Mouse (Mus musculus): ENCODE data around the gene Rab43.

Gene Rab43

DNA sequence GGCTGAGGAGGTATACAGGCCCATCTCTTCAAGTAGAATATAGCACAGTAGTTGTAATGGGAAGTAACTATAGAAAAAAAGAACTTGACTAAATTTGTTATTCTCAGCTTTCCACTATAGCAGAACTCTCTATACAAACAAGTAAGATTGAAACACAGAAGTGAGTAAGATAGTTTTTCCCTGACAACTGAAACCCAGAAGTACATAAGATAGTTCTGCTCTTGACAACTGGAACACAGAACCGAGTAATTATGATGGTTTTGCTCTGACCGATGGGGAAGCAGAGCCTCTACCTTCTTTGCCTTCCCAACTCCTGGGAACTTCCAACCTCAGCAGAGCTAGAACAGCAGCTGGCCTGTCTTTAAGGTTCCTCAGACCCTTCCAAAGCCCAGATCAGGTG is 2.8 kb downstream of the Rab43 start:
- no peak for DNase-seq (ENCODE audit: low spot score)

DNA sequence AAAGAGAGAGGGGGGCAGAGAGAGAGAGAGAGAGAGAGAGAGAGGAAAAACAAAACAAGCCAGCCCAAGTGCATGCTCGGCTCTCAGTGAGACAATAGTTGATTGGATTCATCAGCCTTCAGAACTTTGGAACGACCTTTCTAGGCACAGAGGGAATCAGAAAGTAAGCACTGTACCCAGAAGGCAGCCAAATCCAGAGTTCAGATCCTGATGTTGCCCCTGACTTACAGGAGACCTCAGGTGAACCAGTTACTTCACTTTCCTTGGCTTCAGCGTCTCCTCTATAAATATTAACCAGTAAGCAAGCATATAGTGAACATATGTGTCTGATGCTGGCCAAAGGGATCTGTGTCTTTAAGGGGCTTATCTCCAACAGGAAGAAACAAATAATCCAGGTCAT is 3.4 kb downstream of the Rab43 start:
- no peak for DNase-seq (ENCODE audit: low spot score)

DNA sequence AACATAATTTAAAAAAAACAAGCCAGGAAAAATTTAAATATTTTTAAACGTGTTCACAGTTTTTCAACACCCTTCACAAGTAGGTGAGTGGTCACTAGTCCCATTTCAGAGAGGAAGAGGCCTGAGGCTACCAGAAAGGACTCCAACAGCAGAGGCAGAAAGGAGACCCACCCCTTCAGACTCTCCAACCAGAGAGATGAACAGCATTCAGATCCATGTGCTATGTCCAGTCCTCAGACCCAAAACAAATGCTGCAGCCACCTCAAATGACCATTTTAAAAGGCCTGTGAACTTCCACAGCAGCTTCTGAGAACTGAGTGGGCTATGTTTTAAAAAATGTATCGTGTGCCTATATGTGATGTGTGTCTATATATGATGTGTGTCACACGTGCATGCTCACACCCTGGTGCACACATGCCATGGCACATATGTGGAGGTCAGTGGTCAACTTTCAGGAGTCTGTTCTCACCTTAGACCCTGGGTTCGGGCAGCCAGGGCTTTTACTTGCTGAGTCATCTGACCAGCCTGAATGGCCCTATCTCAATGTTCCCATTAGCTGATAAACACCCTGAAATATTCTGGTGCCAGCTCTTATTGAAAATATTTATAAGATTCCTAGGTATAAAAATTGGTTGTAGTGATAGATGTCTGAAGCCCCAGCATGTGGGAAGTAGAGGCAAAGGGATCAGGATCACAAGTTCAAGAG is 4.1 kb downstream of the Rab43 start:
- DNase-seq (ENCODE audit: low spot score) = no peak

DNA sequence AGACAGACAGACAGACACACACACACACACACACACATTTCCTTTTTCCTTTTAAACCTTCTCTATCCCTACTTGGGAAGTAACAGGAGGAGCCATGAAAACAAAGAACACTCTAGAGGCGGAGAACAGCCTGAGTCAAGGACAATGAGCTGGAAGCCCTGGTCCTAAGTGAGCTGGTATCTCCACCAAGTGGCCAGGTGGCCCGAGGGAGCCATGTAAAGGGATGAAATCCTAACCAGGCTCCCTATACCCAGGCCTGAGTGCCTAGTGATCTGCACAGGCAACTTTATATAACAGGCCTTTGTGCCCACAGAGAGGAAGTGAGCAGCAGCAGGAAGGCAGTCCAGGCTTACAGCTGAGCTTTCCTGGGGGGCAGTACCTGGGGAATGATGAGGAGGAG is 5.1 kb downstream of the Rab43 start:
- no peak for DNase-seq (ENCODE audit: low spot score)

DNA sequence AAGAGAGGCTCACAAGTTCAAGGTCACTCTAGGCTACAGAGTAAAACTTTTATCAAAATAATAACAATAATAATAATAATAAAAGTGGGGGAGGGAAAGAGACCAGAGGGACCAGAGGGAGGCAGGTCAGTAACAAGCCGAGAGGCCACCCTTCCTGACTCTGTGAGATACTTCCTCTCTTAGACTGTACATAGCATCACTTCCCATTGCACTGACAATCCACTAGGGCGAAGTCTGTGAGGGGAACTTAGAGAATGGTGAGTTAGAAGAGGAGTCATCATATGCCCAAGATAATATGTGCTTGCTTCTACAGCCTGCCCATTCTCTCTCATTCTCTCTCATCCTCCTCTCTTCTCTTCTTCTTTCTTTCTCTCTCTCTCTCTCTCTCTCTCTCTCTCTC is 5.9 kb downstream of the Rab43 start:
- DNase-seq (ENCODE audit: low spot score) = no peak

DNA sequence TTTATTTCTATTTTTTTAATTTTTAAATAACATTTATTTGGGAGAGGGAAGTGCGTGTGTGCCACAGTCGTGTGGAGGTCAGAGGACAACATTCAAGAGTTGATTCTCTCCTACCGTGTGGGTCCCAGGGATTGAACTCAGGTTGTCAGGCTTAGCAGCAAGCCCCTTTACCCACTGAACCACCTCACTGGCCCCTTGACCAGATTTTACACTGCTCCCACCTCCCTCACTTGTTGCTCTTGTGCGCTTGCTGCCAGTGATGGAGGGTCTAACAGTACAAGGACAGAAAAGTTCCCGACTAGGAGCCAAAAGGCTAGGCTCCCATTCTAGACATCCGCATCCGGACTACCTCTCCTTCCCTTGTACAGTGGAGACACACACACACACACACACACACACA is 6.5 kb downstream of the Rab43 start:
- no peak for DNase-seq (ENCODE audit: low spot score)

DNA sequence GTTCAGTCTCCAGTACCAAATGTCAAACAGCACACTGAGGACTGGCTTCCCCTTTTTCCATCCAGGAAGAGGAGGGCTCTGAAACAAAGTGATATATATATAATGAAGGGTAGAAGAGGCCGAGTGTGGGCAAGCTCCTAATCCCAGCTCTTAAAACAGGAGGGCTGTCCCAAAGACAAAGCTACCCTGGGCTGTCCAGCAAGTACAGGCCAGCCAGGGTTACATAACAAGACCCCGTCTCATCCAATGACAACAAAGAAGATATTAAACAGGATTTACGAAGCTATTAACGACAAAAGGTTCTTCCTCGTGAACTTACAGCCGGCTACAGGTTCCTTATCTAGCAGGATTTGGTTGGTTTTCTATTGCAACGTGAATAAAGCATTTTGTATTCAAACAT is 7.1 kb downstream of the Rab43 start:
- DNase-seq (ENCODE audit: low spot score) = no peak

DNA sequence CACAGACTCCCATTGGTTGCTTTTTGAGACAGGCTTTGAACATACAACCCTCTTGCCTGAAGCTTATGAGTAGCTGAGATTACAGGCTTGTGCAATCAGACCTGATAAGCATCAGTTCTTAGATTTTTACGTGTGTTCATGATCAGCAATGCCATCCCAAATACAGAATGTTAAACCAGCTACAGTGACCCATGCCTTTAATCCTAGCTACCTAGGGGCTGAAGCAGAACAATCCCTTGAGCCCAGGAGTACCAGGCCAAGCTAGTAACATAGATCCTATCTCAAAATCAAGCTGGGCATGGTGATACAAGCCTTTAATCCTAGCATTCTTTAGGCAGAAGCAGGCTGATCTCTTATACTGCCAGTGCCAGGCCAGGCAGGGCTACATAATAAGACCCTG is 7.9 kb downstream of the Rab43 start:
- DNase-seq (ENCODE audit: low spot score) = no peak

DNA sequence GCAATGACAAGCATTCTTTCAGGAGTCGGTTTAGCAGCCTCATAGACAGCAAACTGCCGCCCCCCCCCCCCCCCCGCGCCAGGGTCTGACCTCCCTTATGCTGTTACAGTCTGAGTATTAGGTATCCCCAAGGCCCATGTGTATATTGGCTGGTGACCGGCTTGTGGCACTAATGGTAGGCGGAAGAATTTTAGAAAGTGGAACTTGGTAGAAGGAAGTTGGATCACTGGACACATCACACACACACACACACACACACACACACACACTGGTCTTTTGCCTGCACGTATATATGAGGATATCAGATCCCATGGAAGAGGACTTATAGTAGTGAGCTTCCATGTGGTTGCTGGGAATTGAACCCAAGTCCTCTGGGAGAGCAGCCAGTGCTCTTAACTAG is 9.5 kb downstream of the Rab43 start:
- no peak for DNase-seq (ENCODE audit: low spot score)

DNA sequence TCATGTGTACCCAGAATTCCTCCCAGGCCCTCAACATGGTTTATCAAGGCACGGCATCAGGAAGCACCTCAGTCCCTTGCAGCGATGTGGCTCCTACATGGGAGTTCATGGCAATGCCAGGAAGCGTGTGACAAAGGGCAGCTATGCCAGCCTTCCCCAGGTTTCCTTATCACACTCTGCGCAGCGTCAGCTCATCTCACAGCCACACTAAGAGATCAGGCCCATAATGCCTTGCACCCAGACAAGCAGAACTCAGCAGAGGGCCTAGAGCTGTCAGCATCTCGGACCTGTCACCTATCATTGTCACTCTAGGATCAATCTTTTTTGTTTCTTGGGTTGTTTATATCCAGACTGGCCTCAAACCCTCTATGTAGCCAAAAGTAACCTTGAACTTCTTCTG is 12.4 kb downstream of the Rab43 start:
- DNase-seq (ENCODE audit: low spot score) = no peak

DNA sequence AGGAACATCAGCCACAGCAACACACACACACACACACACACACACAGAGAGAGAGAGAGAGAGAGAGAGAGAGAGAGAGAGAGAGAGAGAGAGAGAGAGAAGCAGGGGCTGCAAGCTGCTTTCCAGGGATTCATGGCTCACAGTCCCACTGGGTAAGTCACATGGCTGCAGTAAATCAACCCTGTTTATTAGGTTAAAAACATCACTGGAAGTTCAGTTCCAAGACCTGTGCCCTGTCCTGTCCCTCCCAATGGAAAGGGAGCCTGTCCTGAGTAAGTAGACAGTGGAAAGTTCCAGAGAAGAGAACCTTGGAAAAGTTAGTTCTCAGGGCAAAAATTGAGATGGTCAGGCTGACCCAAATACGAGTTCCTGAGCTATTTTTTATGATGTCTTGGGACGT is 14.6 kb downstream of the Rab43 start:
- DNase-seq (ENCODE audit: low spot score) = no peak

DNA sequence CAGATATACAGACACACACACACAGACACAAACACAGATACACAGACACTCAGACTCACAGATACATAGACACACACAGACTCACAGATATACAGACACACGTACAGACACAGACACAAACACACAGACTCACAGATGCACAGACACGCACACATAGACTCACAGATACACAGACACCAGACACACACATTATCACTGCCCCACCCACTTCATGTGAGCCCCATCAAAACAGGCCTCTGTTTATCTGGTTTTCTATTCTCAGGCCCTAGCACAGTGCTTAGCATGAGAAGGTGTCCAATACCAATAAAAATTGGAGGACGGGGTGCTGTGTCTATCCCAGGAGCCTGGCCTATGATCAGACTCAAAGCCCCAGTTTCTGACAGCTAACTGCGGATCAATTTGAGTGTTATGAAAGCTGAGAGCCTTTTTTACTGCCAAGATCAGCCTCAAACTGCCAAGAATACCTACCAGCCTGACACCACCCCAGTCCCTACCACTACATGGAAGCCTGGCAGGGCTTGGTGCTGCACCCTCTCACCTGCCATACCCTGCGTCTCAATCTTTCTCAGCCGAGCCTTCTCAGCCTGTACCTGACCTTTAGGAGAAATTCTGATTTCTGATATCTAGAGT is 15.6 kb downstream of the Rab43 start:
- DNase-seq (ENCODE audit: low spot score) = no peak

DNA sequence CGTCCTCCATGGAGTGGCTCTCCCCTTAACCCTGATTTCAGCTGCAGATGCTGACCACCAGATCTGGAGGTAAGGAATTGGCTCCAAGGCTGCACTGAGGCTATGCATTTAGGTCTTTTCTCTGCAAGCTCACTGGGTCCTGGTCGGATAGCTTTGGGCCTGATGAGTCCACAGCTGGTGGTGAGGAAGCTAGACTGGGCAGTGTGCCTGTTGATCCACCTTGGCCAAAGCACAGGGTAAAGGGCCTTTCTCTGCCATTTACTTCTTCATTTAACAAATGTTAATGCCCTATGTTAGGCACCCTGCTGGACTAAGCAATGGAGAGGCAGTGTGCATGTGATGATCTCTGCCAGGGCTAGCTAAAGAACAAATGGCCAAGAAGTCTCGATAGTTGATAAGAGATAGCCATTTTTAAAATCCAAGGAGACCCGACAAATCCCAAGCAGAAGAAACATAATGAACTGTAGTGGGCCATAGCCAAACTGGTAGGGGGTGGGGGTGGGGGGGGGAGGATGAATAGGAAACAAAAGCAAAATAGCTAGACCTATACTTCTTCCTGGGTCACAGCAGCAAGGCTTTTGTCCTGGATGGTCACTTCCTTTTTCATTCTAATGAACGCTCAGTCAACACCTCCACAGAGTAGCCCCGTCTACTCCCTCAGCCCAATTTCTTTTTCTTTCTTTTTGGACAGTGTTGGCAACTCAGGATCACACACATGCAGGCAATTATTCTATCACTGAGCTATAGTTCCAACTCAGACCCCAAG is 16.4 kb downstream of the Rab43 start:
- DNase-seq (ENCODE audit: low spot score) = no peak

DNA sequence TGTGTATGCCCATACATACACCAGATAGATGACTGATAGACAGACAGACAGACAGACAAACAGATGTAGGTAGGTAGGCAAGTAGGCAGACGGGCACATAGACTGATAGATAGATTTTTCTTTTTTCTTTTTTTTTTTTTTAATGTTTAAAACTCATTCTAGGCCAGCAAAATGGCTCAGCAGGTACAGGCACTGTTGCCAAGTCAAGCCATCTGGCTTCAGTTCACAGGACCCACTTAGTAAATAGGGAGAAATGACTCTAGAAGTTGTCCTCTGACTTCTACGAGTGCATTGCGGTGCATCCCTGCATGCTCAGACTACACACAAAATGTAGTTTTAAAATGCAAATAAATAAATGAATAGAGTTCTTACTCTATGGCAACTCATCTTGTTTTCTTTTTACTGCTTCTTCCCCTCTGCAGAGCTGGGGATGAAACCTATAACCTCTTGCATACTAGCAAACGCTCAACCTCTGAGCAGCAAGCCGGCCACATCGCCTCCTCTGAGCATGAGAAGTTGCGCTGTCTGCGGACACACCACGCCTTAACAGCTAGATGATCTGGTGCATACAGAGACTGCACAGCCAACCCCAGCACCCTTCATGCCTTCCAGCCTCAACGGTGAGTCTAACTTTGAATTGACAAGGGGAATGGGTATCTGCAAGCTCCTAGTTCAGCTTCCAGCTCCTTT is 18.0 kb downstream of the Rab43 start:
- DNase-seq (ENCODE audit: low spot score) = no peak

DNA sequence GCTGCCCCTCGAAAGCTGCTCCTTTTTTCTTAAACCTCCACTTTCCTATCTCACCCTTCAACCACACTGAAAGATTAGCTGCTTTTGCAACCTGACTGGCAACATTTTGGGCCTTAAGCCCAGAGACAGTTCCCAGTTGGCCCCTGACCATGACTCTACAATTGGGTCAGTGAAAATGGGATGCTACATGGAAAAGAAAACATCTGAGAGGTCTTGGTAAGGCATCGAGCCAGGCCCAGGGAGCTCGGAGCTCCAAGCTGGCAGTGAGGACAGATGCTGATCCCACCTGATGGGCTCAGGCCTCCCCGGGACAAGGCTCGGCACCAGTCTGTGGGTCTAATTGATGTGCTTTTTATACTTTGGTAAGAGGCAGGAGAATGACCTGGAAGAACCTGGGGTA is 20.1 kb downstream of the Rab43 start:
- no peak for DNase-seq (ENCODE audit: low spot score)

DNA sequence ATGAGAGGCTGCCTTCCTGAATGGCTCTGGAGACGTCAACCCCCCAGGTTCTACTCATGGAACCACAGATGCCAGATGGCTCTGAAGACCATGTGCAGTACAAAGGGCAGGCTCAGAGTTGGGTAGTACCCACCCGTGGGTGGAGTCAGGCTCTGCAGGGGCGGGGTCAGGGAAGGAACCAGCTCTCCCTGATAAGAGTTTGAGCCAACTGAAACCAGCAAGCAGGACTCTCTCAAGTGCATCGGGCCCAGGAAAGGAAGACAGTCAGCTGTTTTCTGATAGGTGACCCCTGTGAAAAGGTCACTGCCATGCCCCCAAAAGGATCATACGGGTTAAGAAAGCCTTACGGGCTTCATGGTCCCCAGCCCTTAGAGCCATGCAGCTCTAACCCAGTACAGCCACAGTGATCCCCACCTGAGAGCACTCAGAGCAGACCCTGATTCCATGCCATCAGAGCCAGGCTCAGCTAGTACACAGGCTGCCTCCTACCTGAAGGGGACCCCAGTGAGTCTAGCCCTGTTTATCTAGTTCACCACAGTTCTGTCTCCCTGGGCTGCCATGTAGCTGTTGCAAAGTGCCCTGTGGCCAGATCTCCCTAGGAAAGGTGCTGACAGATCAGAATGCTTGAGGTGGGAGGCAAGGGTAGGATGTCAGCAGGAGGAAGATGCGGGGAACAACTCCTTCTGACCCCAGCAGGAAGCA is 21.0 kb downstream of the Rab43 start:
- no peak for DNase-seq (ENCODE audit: low spot score)

DNA sequence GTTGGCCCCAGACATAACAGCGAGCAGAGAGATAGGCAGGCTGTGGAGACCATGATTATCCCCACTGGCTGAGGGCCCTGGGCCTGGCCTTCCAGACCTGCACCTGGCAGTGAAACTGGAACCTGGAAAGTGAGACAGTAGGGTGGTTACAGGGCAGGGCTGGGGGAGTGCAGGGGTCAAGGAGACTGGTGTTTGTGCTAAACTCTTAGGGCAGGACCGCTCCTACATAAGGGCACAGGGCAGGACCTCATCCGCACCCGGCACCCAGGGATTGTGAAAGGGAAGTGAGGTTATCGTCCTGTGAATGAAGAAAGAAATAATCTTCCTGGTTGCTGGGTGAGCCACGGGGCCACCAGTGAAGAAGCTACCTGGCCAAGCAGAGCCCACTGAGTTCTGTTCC is 22.2 kb downstream of the Rab43 start:
- DNase-seq (ENCODE audit: low spot score) = no peak

DNA sequence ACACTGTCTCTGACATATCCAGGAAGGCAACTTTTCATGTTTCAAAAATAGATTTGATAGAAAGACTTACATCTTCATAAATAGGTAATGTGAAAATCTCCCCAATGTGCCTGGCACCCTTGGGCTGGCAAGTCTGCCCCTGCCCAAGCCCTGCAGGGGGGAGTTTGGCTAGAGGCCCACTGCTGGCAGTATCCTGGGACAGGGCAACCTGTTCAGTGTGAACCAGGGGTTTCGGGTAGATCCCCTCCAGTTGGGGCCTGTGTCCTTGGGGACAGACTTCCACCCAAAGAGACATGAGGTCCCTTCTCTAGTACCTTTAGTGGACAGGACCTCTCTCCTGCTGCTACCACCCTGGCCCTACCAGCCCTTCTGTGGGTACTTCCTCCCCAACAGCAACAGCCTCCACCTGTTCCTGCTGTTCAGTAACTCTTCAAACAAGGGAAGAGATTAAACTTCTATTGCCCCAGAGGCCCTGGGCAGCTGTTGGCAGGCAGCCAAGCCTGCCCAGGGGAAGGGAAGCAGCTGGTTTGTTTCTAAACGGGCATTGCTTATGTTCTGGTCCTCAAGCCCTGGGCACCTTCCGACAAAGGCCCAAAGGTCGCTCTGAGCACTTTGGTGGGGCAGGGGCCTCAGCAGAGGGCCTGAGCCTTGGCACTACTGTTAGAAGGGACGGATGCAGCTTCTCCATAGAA is 22.9 kb downstream of the Rab43 start:
- DNase-seq (ENCODE audit: low spot score) = no peak

DNA sequence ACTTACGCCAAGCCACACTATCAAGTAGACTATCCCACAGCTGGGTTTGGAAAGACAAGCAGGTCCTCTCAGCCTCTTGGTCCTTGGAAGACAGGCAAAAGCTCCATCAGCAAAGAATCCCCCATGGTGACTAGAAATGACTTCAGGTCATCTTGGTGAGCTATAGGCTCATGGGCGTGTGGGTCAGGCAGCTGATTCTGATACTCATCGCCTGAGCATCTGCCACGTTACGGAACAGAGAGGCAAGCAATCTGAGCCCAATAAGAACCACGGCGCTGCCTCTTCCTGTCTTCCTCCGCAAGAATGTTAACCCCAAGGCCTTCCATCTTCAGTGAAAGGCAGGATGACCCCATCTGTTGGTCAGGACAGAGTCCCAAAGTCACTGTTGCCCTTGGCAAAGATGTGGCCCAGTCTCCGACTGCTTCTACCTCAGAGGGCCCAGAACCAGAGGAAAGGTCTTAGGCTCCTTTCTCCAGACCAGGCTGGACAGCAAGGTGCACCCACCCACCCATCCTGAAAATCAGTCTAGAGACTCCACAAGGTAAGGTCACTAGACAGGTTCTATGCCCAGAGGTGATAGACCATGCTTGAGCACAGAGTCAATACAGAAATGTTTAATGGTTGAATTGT is 23.6 kb downstream of the Rab43 start:
- no peak for DNase-seq (ENCODE audit: low spot score)

DNA sequence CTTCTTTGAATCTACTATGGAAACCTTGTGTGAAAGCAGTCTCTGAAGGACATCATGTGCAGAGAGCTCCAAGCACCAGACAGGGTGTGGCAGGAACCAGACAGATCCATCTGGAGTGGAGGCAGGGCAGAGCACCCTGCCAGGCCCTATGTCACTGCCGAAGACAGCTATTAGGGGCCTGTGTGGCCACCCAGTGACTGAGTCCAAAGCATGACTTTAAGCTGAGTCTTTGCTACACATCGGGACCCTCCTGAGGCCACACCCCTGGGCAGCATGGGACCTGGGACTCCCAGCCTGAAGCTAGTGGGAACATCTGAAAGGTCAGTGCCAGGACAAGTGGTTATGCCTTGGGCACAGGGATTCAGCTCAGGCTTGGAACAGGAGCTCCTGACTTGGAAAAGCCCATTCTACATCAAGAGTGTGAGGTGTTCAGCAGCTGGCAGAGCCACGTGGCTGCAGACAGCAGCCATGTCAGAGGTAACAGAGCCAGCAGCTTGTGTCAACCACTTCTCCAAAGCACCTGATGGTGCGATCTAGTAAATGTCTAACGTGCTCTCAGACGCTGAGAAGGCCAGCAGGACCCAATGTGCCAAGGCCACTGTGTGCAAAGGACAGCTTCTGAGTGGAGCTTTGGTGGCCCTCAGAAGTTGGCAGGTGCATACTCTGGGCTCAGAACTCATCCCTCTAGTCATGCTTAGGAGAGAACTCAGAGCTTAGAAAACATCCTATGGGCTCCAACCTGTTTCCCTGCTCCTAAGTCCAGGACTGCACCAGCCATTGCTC is 24.7 kb downstream of the Rab43 start:
- no peak for DNase-seq (ENCODE audit: low spot score)
